Mouse (Mus musculus): ENCODE measurements around the gene Afap1l2. TPM values are rescaled to one million over a fixed set of nuclear protein-coding genes. Genes with fewer than 3 reads are reported as not detected.

The Afap1l2 gene
- total RNA-seq, 1 experiment, result 3.7 TPM

DNA sequence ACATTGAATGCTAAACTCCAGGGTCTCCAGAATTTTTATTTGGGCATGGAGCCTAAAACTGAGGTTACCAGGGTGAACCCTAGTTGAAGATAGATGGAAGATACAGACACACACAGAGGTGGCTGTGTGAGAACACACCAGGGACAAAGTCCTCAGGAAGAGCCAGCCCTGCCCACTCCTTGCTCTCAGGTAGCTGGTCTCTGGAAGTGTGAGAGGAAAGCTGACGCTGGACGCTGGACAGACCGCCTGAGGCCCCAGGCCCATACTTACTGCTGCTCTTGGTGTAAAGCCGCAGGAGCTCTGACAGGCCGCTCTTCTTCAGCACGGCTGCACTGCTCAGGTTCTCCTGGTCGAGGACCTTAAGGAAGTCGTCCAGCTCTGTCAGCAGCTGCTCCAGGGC is 58.2 kb downstream of the Afap1l2 start:
- in situ Hi-C loops (cut with MboI; ENCODE audit: low sequenced_read_pairs in 2 of 2, unreplicated experiment in 2 of 2), result no loop called here
- H3K36me3 ChIP-seq (ENCODE audit: control insufficient read depth, insufficient read depth, low read length, poor library complexity, severe bottlenecking), result no peaks in the 10 kb centered on the region
- no peaks in the 10 kb centered on the region for H3K9me3 ChIP-seq (ENCODE audit: control insufficient read depth, insufficient read depth, low read depth, low read length)
- DNase-seq (ENCODE audit: low read depth, low spot score), result no peak
- no peak overlapping the region for H3K4me3 ChIP-seq (ENCODE audit: insufficient read depth in 1 of 2, low read depth in 1 of 2, low read length in 2 of 2, poor library complexity in 1 of 2, severe bottlenecking in 1 of 2)
- no peak overlapping the region for H3K27ac ChIP-seq (ENCODE audit: insufficient read depth, low read depth, low read length, poor library complexity, severe bottlenecking)
- TF ChIP-seq ZC3H11A (IDR thresholded peaks at IDR 0.05; ENCODE audit: borderline replicate concordance, low read depth, low read length) (no peak), HCFC1 (IDR thresholded peaks at IDR 0.05; ENCODE audit: borderline replicate concordance, insufficient read depth, low read length) (no peak), ZNF384 (IDR thresholded peaks at IDR 0.05; ENCODE audit: low read depth, low read length) (no peak), MAFK (IDR thresholded peaks at IDR 0.05; ENCODE audit: insufficient read depth, low read depth, low read length) (no peak), CHD2 (IDR thresholded peaks at IDR 0.05; ENCODE audit: low read depth, low read length) (no peak)
- no peak overlapping the region for H3K9ac ChIP-seq (ENCODE audit: insufficient read depth, low read depth, low read length, poor library complexity, severe bottlenecking)
- peaks cover 0 to 2% of the 10 kb centered on the region in 2 experiments; a peak in 1 of 4 replicates for H3K4me1 ChIP-seq (ENCODE audit: control insufficient read depth in 2 of 2, insufficient read depth in 2 of 2, low read length in 2 of 2, poor library complexity in 1 of 2)

DNA sequence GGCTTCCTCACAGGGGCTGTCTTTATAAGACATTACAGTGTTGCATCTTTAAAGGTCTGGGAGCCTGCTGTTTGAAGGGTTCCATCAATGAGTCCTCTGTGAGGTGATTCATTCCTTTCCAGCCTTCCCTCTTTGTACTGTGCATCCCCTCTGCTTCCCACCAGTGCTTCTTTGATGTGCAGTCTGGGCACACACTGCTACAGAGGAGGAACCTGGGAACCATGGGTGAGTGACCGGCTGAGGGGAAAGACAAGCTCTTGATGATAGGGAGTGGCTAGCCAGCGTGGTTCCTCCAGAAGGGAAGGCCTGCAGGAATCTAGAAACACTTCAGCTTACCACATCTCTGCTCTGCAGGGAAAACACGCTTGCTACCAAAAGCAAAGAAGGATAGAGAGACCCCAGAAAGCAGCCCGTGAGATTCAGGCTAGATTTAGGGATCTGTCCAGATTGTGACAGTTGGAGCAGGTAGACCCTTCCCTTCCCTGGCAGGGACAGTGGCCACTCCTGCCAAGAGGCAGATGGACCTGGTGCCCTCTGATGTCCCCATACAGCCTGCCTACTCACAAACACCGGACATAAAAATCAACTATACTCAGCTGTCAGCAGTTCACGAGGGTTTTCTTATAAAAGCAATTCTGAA is 59.9 kb downstream of the Afap1l2 start:
- H3K4me1 ChIP-seq (ENCODE audit: control insufficient read depth in 2 of 2, insufficient read depth in 2 of 2, low read length in 2 of 2, poor library complexity in 1 of 2), result peaks cover 2 to 6% of the 10 kb centered on the region in 2 experiments; a peak in 1 of 4 replicates
- H3K9ac ChIP-seq (ENCODE audit: insufficient read depth, low read depth, low read length, poor library complexity, severe bottlenecking), result no peak overlapping the region
- no peak for DNase-seq (ENCODE audit: low read depth, low spot score)
- H3K27ac ChIP-seq (ENCODE audit: insufficient read depth, low read depth, low read length, poor library complexity, severe bottlenecking), result no peak overlapping the region
- H3K9me3 ChIP-seq (ENCODE audit: control insufficient read depth, insufficient read depth, low read depth, low read length), result no peaks in the 10 kb centered on the region
- TF ChIP-seq ZC3H11A (IDR thresholded peaks at IDR 0.05; ENCODE audit: borderline replicate concordance, low read depth, low read length) (no peak), CHD2 (IDR thresholded peaks at IDR 0.05; ENCODE audit: low read depth, low read length) (no peak), ZNF384 (IDR thresholded peaks at IDR 0.05; ENCODE audit: low read depth, low read length) (no peak), HCFC1 (IDR thresholded peaks at IDR 0.05; ENCODE audit: borderline replicate concordance, insufficient read depth, low read length) (no peak), MAFK (IDR thresholded peaks at IDR 0.05; ENCODE audit: insufficient read depth, low read depth, low read length) (no peak)
- H3K4me3 ChIP-seq (ENCODE audit: insufficient read depth in 1 of 2, low read depth in 1 of 2, low read length in 2 of 2, poor library complexity in 1 of 2, severe bottlenecking in 1 of 2), result no peak overlapping the region
- H3K36me3 ChIP-seq (ENCODE audit: control insufficient read depth, insufficient read depth, low read length, poor library complexity, severe bottlenecking), result no peaks in the 10 kb centered on the region
- in situ Hi-C loops (cut with MboI; ENCODE audit: low sequenced_read_pairs in 2 of 2, unreplicated experiment in 2 of 2), result no loop called here

- Histone ChIP-seq H3K9ac (ENCODE audit: insufficient read depth, low read depth, low read length, poor library complexity, severe bottlenecking) (no peak overlapping the region), H3K4me1 (ENCODE audit: control insufficient read depth in 2 of 2, insufficient read depth in 2 of 2, low read length in 2 of 2, poor library complexity in 1 of 2) (peaks cover 2 to 6% of the 10 kb centered on the region in 2 experiments; a peak in 1 of 4 replicates), H3K27ac (ENCODE audit: insufficient read depth, low read depth, low read length, poor library complexity, severe bottlenecking) (no peak overlapping the region), H3K4me3 (ENCODE audit: insufficient read depth in 1 of 2, low read depth in 1 of 2, low read length in 2 of 2, poor library complexity in 1 of 2, severe bottlenecking in 1 of 2) (no peak overlapping the region), H3K36me3 (ENCODE audit: control insufficient read depth, insufficient read depth, low read length, poor library complexity, severe bottlenecking) (no peaks in the 10 kb centered on the region), H3K9me3 (ENCODE audit: control insufficient read depth, insufficient read depth, low read depth, low read length) (no peaks in the 10 kb centered on the region)
- TF ChIP-seq ZC3H11A (IDR thresholded peaks at IDR 0.05; ENCODE audit: borderline replicate concordance, low read depth, low read length), result no peak
- TF ChIP-seq CHD2 (IDR thresholded peaks at IDR 0.05; ENCODE audit: low read depth, low read length), result no peak
- TF ChIP-seq ZNF384 (IDR thresholded peaks at IDR 0.05; ENCODE audit: low read depth, low read length), result no peak
- TF ChIP-seq MAFK (IDR thresholded peaks at IDR 0.05; ENCODE audit: insufficient read depth, low read depth, low read length), result no peak
- TF ChIP-seq HCFC1 (IDR thresholded peaks at IDR 0.05; ENCODE audit: borderline replicate concordance, insufficient read depth, low read length), result no peak
- DNase-seq (ENCODE audit: low read depth, low spot score), result no peak
- in situ Hi-C loops (cut with MboI; ENCODE audit: low sequenced_read_pairs in 2 of 2, unreplicated experiment in 2 of 2), result no loop called here
These were observed 61.3 kb downstream of the Afap1l2 start for GRCm38 (mm10) chr19:56946727-56947126.

DNA sequence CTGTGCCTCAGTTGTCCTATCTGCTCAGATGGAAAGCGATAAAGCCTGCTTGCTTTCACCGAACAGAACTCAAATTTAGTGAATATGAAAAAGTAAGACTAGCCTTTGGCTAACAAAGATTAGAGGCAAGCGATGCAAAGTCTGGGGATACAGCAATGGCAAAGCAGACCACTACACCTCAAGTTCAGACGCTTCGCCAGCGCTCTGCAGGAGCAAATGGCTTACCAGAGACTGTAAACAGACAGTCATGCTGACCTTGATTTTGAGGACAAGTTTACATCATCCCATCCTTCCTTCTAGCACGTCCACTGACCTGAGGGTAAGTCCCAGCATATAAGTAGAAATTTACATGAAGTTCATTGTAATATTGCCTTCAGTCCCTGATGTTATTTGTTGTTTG is 61.8 kb downstream of the Afap1l2 start:
- DNase-seq (ENCODE audit: low read depth, low spot score), result no peak
- Histone ChIP-seq H3K36me3 (ENCODE audit: control insufficient read depth, insufficient read depth, low read length, poor library complexity, severe bottlenecking) (no peaks in the 10 kb centered on the region), H3K9ac (ENCODE audit: insufficient read depth, low read depth, low read length, poor library complexity, severe bottlenecking) (no peak overlapping the region), H3K27ac (ENCODE audit: insufficient read depth, low read depth, low read length, poor library complexity, severe bottlenecking) (no peak overlapping the region), H3K4me3 (ENCODE audit: insufficient read depth in 1 of 2, low read depth in 1 of 2, low read length in 2 of 2, poor library complexity in 1 of 2, severe bottlenecking in 1 of 2) (no peak overlapping the region), H3K4me1 (ENCODE audit: control insufficient read depth in 2 of 2, insufficient read depth in 2 of 2, low read length in 2 of 2, poor library complexity in 1 of 2) (peaks cover 2 to 6% of the 10 kb centered on the region in 2 experiments; a peak in 1 of 4 replicates), H3K9me3 (ENCODE audit: control insufficient read depth, insufficient read depth, low read depth, low read length) (no peaks in the 10 kb centered on the region)
- in situ Hi-C loops (cut with MboI; ENCODE audit: low sequenced_read_pairs in 2 of 2, unreplicated experiment in 2 of 2), result no loop called here
- TF ChIP-seq MAFK (IDR thresholded peaks at IDR 0.05; ENCODE audit: insufficient read depth, low read depth, low read length) (no peak), ZNF384 (IDR thresholded peaks at IDR 0.05; ENCODE audit: low read depth, low read length) (no peak), ZC3H11A (IDR thresholded peaks at IDR 0.05; ENCODE audit: borderline replicate concordance, low read depth, low read length) (no peak), HCFC1 (IDR thresholded peaks at IDR 0.05; ENCODE audit: borderline replicate concordance, insufficient read depth, low read length) (no peak)
